Mouse (Mus musculus) macrophage (primary cell): Measurements from ENCODE around the gene Zfhx3. TPM values are rescaled to one million over a fixed set of nuclear protein-coding genes. Genes with fewer than 3 reads are reported as not detected.

ENCODE experiments used
- H3K27ac ChIP-seq: fragments of 350-480 bp; formaldehyde crosslinking; 2 replicates; pipeline ENCODE4 v1.9.0; 2021
- H3K36me3 ChIP-seq: fragments of 350-480 bp; formaldehyde crosslinking; 2 replicates; pipeline ENCODE4 v1.9.0; 2021; ENCODE audit errors: inconsistent target
- H3K4me3 ChIP-seq: fragments of 350-480 bp; formaldehyde crosslinking; 2 replicates; pipeline ENCODE4 v1.9.0; 2021; ENCODE audit errors: inconsistent target
- H3K79me2 ChIP-seq: fragments of 350-480 bp; formaldehyde crosslinking; 2 replicates; pipeline ENCODE4 v1.9.0; 2021; ENCODE audit errors: inconsistent target
- WGBS: methylation state at CpG from one replicate; pipeline ENCODE4 v1.1.7; 2026; ENCODE audit warnings: inconsistent platforms; ENCODE audit not compliant: missing documents; 5-methylcytosine and 5-hydroxymethylcytosine counted together
- polyA plus RNA-seq: library from polyadenylated mRNA; stranded (reverse); fragments of 250-400 nt; gene quantifications from 3 replicates; pipeline ENCODE4 v1.2.4, GENCODE M21; 2018; ENCODE audit warnings: inconsistent platforms

Gene Zfhx3
- polyA plus RNA-seq, 1 experiment from 2014 or later = 5.3 TPM

DNA sequence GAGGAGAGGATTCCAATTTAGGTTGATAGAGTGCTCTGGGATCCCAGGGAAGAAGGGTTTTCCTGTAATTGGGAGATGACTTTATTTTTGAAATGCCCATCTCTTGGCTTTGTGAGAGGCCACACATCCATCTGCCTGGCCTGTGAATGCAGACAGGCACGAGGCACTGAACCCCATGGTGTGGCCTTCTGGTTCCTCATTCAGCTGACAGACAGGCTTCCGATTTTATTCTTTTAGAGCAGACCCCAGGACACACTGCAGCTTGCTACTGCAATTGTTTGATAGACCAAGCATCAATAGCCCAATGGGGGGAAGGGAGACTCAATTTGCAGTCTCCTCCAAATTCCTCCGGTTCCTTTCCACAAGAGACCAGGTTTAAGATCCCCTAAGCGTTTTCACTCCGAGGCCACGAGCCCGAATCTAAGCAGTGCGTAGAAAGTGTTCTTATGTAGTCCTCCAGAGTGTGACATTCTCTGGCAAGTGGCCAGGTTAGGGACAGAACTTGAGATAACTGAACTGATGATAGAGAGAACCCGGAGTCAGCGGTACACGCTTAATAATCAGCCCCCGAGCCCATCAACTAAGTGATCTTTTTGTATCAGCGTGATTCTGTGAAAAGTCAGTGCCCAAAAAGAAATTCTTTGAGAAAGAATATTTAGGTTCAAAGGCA is 275.9 kb downstream of the Zfhx3 start:
- no peak overlapping the region for H3K27ac ChIP-seq
- WGBS = 81% methylated on average over 13 of the region's 13 CpGs
- H3K36me3 ChIP-seq = no peaks in the 10 kb centered on the region
- no peak overlapping the region for H3K4me3 ChIP-seq
- no peaks in the 10 kb centered on the region for H3K79me2 ChIP-seq

DNA sequence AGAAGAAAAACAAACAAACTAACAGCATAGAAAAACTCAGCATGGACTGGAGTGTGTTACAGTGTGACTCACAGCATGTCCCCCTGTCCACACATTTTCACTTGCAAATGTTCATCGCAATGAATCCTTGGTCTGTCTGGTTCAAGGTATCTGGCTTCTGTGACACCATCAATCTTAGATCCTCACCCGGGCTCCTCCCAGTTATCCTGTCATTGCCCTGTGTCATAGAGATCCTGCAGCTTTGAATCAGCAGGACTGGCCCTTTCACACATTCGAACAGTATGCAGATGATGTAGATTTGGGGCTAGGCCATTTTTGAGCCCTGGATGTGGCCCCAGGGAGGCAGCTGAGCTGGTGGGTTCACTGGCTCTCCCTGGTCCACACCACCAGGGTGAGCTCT is 278.1 kb downstream of the Zfhx3 start:
- no peak overlapping the region for H3K4me3 ChIP-seq
- H3K36me3 ChIP-seq = no peaks in the 10 kb centered on the region
- no peaks in the 10 kb centered on the region for H3K79me2 ChIP-seq
- no peak overlapping the region for H3K27ac ChIP-seq
- WGBS = 76% methylated on average over 3 of the region's 3 CpGs

DNA sequence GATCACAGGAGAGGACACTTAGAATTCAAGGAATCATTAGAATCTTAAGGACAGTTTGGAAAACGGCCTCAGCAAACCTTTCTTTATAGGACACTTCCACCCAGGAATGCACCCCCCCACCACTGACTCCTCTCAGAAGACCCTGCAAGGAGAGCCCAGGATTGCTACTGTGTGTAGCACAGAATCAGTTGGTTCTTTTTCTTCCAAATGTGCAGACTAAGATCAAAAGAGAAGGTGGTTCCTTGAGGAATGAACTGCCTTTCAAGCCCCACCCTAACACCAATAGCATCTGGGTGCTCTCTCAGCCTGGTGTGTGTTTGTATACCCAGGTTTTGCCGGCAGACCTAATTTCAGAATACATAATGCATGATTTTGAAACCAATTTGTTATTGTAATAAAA is 279.6 kb downstream of the Zfhx3 start:
- no peaks in the 10 kb centered on the region for H3K79me2 ChIP-seq
- H3K36me3 ChIP-seq = no peaks in the 10 kb centered on the region
- no peak overlapping the region for H3K4me3 ChIP-seq
- H3K27ac ChIP-seq = no peak overlapping the region
- WGBS = 95% methylated on average over 2 of the region's 2 CpGs

DNA sequence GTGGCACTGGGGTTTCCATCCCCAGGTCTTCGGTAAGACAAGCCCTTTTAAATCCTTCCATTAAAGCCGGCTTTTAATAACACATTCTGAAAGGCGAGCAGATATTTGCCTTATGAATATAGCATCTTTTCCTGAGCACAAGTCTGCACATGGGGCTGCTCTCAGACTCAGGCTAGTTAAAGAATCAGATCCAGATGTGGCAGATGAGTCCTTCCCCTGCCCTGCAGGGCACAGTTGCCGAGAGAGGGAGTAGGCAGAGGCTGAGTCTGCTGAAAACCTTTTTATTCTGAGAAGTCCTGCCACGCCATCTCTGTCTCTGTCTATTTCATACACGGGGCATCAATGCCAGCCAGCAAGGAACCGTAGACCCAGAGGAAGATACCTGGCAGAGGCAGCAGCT is 289.9 kb downstream of the Zfhx3 start:
- Histone ChIP-seq H3K36me3 (no peaks in the 10 kb centered on the region), H3K27ac (no peak overlapping the region), H3K4me3 (no peak overlapping the region), H3K79me2 (no peaks in the 10 kb centered on the region)
- WGBS = 93% methylated on average over 7 of the region's 7 CpGs

DNA sequence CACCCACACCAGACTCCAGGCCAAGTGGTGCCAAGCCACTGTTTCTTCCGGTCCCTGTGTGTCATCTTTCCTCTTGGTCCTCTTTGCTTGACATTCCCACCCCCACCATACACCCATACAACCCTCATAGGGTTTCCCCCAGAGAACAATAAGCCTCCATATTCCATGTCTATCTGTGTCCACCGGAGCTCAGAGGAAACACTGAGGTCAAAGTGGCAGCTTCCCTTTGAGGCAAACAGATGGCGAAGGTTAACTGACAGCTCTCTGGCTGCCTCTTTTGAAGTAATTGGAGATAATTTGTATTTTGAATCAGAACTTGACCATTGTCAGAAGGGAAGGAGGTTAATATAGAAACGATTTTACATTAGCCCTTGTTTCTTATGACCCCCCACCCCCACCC is 292.0 kb downstream of the Zfhx3 start:
- Histone ChIP-seq H3K4me3 (no peak overlapping the region), H3K36me3 (no peaks in the 10 kb centered on the region), H3K79me2 (no peaks in the 10 kb centered on the region), H3K27ac (no peak overlapping the region)
- 76% methylated on average over 4 of the region's 4 CpGs for WGBS

DNA sequence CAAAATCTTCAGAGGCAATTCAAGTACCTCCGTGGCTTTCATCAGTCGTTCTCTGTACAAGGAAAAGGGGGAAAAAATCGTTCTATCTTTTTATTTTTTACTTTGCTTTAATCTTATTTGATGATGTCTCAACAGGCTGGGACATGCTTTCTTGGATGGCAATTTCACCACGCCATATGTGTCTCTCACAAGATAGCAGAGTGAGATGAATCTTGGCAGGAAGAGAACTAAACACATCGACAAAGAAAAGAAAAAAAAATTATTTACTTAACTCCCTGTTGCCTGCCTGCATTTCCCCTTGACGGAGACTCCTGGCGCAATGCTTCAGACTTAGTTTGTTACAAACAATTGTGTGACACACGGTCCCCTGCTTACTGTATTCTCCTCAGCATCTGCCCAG is 294.3 kb downstream of the Zfhx3 start:
- H3K36me3 ChIP-seq = no peaks in the 10 kb centered on the region
- 77% methylated on average over 8 of the region's 8 CpGs for WGBS
- H3K4me3 ChIP-seq = no peak overlapping the region
- H3K79me2 ChIP-seq = no peaks in the 10 kb centered on the region
- H3K27ac ChIP-seq = no peak overlapping the region

DNA sequence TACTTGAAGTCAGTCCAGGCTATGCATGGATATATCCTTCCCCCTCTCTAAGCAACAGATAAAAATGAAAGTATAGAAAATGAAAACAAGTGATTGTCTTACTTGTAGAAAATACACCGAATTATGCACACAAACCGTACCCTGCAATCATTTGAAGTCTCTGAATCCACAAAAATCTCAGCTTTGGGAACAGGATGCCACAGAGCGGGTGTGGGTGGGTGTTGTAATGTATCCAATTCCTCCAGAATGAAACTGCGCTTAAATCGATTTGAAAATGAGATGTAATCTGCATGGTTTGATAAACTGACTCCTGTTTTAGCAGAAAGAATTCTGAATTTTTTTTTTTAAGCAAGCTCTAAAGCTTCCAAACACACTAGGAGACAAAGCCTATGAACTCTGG is 297.1 kb downstream of the Zfhx3 start:
- no peak overlapping the region for H3K27ac ChIP-seq
- H3K79me2 ChIP-seq = no peaks in the 10 kb centered on the region
- WGBS = 91% methylated on average over 5 of the region's 5 CpGs
- H3K4me3 ChIP-seq = no peak overlapping the region
- no peaks in the 10 kb centered on the region for H3K36me3 ChIP-seq

DNA sequence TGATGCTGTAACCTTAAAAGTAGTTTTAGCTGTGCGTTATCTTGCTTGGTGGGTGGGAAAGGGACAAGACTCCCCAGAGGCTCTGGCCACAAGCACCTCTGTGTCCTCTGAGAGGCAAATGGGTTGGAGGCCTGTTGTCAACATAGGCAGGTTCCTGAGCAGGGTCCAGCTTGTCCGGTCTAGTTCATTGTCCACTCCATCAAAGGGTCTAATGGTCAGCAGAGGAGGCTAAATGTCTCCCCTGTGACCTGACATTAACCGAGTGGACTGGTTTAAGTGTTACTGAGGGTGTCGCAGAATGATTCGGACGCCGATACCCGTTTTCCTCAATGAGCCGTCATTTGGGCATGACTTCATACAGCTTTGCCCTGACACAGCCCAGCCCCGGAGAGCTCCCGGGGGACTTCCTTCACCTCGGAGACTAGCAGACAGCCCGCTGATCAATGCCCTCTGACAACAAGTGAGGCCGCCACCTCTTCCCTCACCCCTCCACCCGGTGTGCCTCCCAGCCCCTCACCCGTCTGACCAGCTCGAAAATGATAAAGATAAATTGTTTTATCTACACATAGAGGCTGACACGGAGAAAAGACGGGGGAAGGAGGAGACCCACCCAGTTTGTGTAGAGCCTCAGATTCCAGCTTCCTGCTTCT is 298.7 kb downstream of the Zfhx3 start:
- H3K79me2 ChIP-seq = no peaks in the 10 kb centered on the region
- no peak overlapping the region for H3K27ac ChIP-seq
- H3K4me3 ChIP-seq = no peak overlapping the region
- no peaks in the 10 kb centered on the region for H3K36me3 ChIP-seq
- 66% methylated on average over 19 of the region's 19 CpGs for WGBS

DNA sequence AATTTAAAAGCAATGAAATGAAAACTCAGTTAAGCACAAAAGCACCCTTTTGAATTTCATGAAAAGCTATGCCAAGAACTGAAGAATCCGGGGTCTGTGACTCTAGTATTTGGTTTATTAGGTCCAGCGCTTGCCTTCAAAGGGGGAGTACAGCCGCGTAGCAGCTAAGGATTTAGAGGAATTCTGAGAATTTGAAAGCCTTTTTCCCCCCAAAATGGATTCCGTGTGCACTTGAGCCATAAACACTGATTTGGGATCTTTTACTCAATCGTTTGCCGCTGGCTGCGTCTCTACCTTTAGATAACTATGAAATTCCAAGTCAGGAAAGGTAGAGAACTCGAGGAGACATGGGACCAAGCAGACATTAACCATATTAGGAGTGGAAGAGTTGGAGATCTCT is 300.8 kb downstream of the Zfhx3 start:
- H3K4me3 ChIP-seq = no peak overlapping the region
- no peaks in the 10 kb centered on the region for H3K79me2 ChIP-seq
- H3K36me3 ChIP-seq = no peaks in the 10 kb centered on the region
- no peak overlapping the region for H3K27ac ChIP-seq
- WGBS = 86% methylated on average over 9 of the region's 9 CpGs

DNA sequence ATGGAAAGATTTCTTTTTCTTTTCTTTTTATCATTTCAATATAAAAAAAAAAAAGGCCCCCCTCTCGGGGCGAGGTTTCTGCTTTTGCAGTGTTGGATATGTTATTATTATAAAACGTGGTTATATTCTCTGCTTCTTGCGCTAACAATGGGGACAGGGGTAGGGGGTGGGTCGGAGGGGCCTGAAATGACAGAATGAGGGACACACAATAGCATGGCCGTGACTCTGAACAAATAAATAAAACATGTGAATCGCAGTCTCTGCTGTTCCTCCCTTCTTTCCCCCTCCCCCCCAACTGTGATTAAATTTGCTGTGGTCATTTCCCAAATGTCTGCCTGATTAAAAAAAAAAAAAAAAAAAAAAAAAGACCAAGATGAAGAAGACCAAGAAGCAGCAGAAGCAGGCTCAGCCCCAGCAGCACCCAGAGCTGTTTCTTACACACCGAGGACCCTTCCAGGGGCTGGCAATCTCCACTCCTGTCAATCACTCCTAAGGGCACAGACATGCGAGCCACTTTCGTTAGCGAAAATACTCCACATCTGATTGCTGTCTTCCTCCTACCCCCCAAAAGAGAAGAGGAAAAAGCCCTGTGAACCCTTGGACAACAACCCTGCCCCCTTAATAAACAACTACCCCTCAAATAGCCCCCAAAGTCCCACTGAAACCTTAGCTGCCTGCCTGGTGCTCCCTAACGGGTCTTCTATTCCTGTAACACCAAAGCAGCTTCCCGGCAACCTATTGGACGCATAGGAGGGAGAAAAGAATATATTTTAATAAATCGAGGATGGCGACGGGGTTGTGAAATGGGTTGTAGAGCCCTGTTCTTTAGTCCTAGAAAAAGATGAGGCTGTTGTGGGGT is 302.4 kb downstream of the Zfhx3 start:
- no peak overlapping the region for H3K27ac ChIP-seq
- WGBS = 80% methylated on average over 15 of the region's 17 CpGs
- no peaks in the 10 kb centered on the region for H3K79me2 ChIP-seq
- no peak overlapping the region for H3K4me3 ChIP-seq
- no peaks in the 10 kb centered on the region for H3K36me3 ChIP-seq

DNA sequence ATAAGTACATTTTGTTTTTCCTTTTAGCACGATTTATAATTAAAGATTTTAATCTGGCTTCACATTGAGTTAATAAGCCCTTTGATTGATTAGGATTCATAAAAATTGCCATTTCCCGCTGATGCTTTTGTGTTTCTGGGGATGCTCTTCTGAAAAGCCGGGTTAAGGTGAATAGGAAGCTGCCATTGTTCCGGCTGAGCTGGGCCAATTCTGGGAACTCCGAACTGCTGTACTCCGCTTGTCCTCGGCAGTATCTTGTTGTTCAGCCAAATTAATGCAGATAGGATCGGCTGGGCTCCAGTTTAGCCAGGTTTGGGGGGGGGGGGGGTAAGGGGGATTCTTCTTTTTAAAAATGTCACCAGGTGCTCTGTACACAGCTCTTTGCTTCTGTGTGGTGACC is 303.1 kb downstream of the Zfhx3 start:
- H3K4me3 ChIP-seq = no peak overlapping the region
- H3K79me2 ChIP-seq = no peaks in the 10 kb centered on the region
- H3K36me3 ChIP-seq = no peaks in the 10 kb centered on the region
- 95% methylated on average over 8 of the region's 8 CpGs for WGBS
- no peak overlapping the region for H3K27ac ChIP-seq

DNA sequence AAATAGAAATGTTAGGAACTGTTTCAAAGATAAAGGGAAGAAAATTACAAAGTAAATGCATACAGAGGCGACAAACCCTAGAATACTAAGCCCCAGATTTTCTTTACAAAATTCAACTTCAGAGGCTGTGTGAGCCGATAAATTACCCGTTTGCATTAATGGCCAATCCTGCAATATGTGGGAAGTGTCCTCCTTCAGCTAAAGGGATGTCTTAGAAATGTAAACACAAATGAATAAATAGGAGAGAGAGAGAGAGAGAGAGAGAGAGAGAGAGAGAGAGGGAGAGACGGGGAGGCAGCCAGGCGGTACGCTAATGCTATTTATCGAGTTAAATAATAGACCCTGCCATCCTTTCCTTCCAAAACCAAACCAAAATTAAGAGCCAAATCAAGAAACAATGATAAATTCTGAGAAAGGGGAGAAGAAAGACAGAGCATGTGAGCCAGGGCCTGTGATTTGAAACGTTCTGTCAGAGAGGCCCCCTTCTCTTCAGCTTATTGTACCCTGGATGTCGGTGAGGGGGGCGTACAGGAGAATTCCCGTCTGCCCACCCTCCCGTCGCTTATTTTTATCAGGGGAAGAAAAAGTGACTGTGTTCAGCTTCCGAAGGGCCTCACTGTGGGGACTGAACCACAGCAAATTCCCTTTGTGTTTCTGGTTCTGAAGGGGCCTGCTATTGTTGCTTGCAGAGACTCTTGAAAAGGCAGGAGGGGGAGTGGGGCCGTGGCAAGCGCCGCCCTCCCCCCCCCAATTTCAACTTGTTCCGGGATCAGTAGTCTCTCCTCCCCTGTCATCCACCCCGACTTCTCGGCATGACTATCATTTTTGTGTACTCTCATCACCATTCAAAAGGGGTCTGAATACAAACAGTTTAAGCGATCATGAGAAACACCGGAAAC is 303.8 kb downstream of the Zfhx3 start:
- H3K36me3 ChIP-seq = no peaks in the 10 kb centered on the region
- H3K79me2 ChIP-seq = no peaks in the 10 kb centered on the region
- H3K4me3 ChIP-seq = no peak overlapping the region
- WGBS = 72% methylated on average over 19 of the region's 22 CpGs
- no peak overlapping the region for H3K27ac ChIP-seq

DNA sequence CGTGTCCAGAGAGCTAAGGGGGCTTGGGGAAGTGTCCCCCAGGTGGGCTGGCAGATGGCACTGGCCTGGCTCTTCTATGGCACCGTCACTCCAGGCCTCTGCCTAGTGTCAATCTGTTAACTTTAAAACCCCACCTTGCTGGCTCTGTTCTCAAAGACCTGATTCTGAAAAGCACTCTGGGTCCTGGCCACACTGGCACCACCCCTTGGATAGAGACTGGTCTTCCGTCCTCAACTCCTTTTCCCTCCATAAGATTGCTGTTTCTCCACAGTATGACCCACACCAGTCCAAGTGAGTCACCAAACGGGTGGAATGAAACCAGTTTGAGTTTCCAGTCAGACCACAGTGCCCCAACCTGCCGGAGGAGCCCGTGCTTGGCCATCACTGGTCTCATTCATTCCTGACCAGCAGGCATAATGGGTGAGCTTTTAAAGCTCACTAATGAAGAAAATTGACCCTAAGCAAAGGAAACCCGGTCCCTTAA is 304.5 kb downstream of the Zfhx3 start:
- WGBS = 91% methylated on average over 7 of the region's 7 CpGs
- H3K4me3 ChIP-seq = no peak overlapping the region
- H3K36me3 ChIP-seq = no peaks in the 10 kb centered on the region
- no peaks in the 10 kb centered on the region for H3K79me2 ChIP-seq
- no peak overlapping the region for H3K27ac ChIP-seq

DNA sequence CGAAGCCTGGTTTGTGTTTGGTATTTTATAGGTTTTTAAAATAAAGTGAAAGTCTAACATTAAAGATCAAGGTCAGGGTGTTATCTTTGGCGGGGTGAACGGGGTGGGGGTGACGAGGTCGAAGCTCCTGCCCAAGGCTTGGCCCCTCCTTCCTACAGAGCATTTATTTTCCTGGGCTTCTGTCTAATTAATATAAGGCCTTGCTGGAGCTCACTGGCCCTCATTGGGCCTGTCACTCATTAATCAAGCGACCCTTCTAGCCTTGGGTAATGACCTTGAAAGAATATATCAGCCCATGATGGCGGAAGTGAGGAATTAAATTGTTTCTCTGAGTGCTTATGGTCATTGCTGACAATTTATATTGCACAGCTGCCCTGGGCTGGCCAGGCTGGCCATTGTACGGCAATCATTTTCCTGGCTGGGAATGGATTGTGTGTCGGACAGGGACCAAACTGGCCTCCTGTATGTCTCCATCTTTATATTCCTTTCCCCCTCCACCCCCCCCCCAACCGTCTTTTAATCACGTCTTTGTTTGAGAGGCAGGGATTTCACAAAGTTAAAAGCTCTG is 322.2 kb downstream of the Zfhx3 start:
- no peak overlapping the region for H3K4me3 ChIP-seq
- no peak overlapping the region for H3K27ac ChIP-seq
- 87% methylated on average over 10 of the region's 11 CpGs for WGBS
- H3K79me2 ChIP-seq = no peaks in the 10 kb centered on the region
- H3K36me3 ChIP-seq = no peaks in the 10 kb centered on the region
